Mouse (Mus musculus): Measurements from ENCODE around the gene Rnase12.

DNA sequence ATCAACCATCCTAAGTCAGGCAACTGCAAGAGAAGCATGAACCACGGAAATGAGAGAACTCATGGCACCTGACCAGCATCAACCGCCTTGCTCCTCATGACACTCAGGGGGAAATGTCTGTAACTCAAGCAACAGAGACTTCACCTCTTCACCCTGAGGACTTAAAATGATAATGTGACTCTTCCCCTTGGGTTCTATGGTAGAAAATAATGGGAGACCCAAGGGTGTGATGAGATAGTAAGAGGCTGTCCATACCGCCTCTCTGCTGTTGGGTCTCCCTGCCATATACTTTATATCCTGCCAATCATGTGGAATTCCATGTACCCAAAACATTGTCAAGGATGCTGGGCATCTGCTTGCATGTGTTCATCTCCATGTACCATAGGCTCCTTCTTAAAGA is 16.9 kb upstream of the Rnase12 start, which contains the start of gene Olfr750:
- TF ChIP-seq POLR2A (IDR thresholded peaks at IDR 0.05; ENCODE audit: control insufficient read depth, low read depth, low read length): no peak
- no peak for TF ChIP-seq CTCF (IDR thresholded peaks at IDR 0.05; ENCODE audit: control insufficient read depth, insufficient read depth, insufficient replicate concordance, low read depth, low read length)
